Mouse (Mus musculus) lung, postnatal 0 days (tissue): Measurements from ENCODE around the gene Fto. TPM values are rescaled to one million over a fixed set of nuclear protein-coding genes. Genes with fewer than 3 reads are reported as not detected.

ENCODE experiments used
- ATAC-seq: fragments of 200-750 bp; cut with Nextera tagmentation; 2 replicates; pipeline ENCODE4 v1.8.0; 2017; ENCODE audit warnings: moderate library complexity
- DNase-seq: peaks from one replicate; pipeline ENCODE4 v3.0.0-alpha.2; 2016; ENCODE audit warnings: low spot score
- H3K27ac ChIP-seq: fragments of 300-500 bp; sonication (generic); 2 replicates; pipeline ENCODE4 v1.5.1; 2014; ENCODE audit warnings: antibody characterized with exemption, mild to moderate bottlenecking, low read length, mixed read lengths
- H3K27me3 ChIP-seq: fragments of 300-500 bp; sonication (generic); replicated peaks from 2 replicates; pipeline ENCODE4 v1.6.1; 2014; ENCODE audit warnings: low read length, mixed read lengths; ENCODE audit not compliant: insufficient read depth
- H3K36me3 ChIP-seq: fragments of 300-500 bp; sonication (generic); 2 replicates; pipeline ENCODE4 v1.6.1; 2014; ENCODE audit warnings: low read length, mixed read lengths; ENCODE audit not compliant: insufficient read depth
- H3K4me1 ChIP-seq: fragments of 300-500 bp; sonication (generic); 2 replicates; pipeline ENCODE4 v1.6.1; 2014; ENCODE audit warnings: antibody characterized with exemption, low read depth, low read length, mixed read lengths; ENCODE audit not compliant: insufficient read depth
- H3K4me2 ChIP-seq: fragments of 300-500 bp; sonication (generic); replicated peaks from 2 replicates; pipeline ENCODE4 v1.6.1; 2014; ENCODE audit warnings: low read depth, mild to moderate bottlenecking, low read length, moderate library complexity, mixed read lengths
- H3K4me3 ChIP-seq: fragments of 300-500 bp; sonication (generic); 2 replicates; pipeline ENCODE4 v1.5.1; 2014; ENCODE audit warnings: low read depth, low read length
- H3K9ac ChIP-seq: fragments of 300-500 bp; sonication (generic); replicated peaks from 2 replicates; pipeline ENCODE4 v1.6.1; 2014; ENCODE audit warnings: low read depth, mild to moderate bottlenecking
- H3K9me3 ChIP-seq: fragments of 300-500 bp; sonication (generic); 2 replicates; pipeline ENCODE4 v1.6.1; 2016; ENCODE audit warnings: low read length, mixed read lengths
- CTCF ChIP-seq: IDR thresholded peaks from 2 replicates; pipeline ENCODE4 v1.5.1; 2016; ENCODE audit warnings: antibody characterized with exemption, mild to moderate bottlenecking
- EP300 ChIP-seq: IDR thresholded peaks from 2 replicates; pipeline ENCODE4 v1.6.1; 2016; ENCODE audit warnings: antibody characterized with exemption, mild to moderate bottlenecking, control low read depth
- WGBS: fragments of 180-500 bp; shearing (Covaris S2); extraction: QIAGEN DNeasy Blood & Tissue Kit; methylation state at CpG from one replicate; pipeline ENCODE4 v1.1.7; 2014; 5-methylcytosine and 5-hydroxymethylcytosine counted together
- polyA plus RNA-seq: library from polyadenylated mRNA; unstranded; fragments of >200 nt; fragmentation: Nextera tagmentation; extraction: Ambion mirVana; gene quantifications from 2 replicates; pipeline ENCODE4 v1.2.1, GENCODE M21; 2015

Gene Fto
- polyA plus RNA-seq, 1 experiment from 2014 or later, result 29.8 TPM

DNA sequence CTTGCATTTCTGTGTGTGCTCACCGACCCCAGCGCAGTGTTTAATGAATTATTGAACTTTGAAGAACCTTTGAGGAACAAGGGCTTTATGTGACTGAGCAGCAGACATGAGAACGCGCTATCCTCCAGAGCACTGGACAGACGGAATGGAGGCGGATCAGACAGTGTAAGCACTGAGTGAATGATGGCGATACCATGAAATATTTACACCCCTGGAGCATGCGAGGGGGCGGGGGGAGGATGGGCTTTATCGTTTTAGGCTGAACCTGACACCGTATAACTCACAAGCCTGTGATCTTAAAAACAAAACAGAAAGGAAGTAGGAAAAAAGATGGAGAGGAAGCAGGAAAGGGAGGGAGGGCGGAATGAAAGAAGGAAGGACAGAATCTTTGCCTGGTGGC lies 57.6 kb downstream of the Fto start:
- H3K9ac ChIP-seq, result no peak overlapping the region
- H3K36me3 ChIP-seq, result peaks cover 4% of the 10 kb centered on the region; the same call in 1 of the 2 replicates
- H3K9me3 ChIP-seq, result no peaks in the 10 kb centered on the region
- DNase-seq, result no peak
- H3K27ac ChIP-seq, result no peak overlapping the region
- TF ChIP-seq CTCF (no peak), EP300 (no peak)
- peak overlapping the region; percentile 31 for H3K4me2 ChIP-seq
- peak overlapping the region; percentile 21; the same call in 1 of the 2 replicates for H3K4me3 ChIP-seq
- peaks cover 4% of the 10 kb centered on the region; the same call in 1 of the 2 replicates for H3K4me1 ChIP-seq
- WGBS, result 14% methylated on average over 12 of the region's 12 CpGs
- ATAC-seq, result peak; percentile 44
- no peaks in the 10 kb centered on the region for H3K27me3 ChIP-seq

DNA sequence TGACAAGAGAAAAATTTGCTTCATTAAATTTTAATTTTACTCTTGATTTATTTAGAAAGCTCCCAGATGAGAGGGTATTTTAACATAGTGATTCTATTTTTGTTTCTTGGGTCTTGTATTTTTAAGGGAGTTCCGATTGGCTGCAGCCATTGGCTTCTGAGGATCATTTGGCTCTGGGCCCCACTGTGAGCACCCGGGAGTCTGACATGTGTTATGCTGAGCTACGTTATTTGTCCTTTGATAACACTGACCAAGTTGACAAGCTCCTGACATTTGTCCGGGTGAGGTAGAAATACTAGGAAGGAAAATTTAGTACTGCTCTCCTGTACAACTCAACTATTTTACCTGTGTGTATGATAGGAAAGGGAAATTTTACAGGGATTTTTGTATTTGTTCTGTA lies 58.7 kb downstream of the Fto start:
- ATAC-seq (no peak), DNase-seq (no peak)
- H3K4me3 ChIP-seq, result no peak overlapping the region
- peaks cover 4% of the 10 kb centered on the region; the same call in 1 of the 2 replicates for H3K36me3 ChIP-seq
- peaks cover 13% of the 10 kb centered on the region; the same call in 1 of the 2 replicates for H3K4me1 ChIP-seq
- 36% methylated on average over 4 of the region's 4 CpGs for WGBS
- H3K9me3 ChIP-seq, result no peaks in the 10 kb centered on the region
- H3K27me3 ChIP-seq, result no peaks in the 10 kb centered on the region
- H3K27ac ChIP-seq, result no peak overlapping the region
- H3K4me2 ChIP-seq, result no peak overlapping the region
- H3K9ac ChIP-seq, result no peak overlapping the region
- no peak for TF ChIP-seq CTCF
- no peak for TF ChIP-seq EP300

DNA sequence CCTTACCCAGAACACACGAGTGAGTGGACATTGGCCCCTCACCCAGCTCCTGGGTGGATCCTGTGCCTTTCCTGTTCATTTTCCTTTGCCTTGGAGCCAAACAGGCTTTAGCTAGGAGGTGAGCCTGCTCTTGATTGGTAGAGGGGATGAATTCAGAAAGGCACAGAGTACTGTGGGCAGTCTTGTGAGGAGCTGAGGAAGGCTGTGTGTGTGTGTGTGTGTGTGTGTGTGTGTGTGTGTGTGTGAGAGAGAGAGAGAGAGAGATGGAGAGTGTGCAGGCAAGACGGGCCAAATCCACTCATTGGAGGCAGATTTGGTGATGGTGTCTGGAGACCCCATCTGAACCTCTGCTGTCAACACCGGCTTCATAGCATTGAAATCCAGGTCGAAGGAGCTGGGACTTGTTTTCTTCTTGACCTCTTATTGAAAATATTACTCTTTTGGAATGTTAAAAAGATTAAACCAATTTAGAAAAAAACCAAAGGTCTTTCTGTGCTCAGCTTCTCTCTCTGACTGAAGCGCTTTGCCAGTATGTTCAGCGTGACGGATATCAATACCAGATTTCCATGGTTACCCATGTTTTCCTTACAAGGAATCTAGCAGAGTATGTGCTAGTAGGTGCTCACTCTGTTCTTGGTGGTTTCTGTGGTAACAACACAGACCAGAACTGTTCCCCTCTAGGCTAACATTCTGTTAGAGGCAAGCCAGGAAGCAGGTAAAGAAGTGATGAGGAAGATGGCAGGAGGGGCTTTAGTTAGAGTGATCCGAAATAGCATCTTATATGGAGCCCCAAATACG lies 59.7 kb downstream of the Fto start:
- WGBS, result 74% methylated on average over 9 of the region's 9 CpGs
- Histone ChIP-seq H3K27ac (no peak overlapping the region), H3K27me3 (no peaks in the 10 kb centered on the region), H3K4me2 (no peak overlapping the region), H3K9me3 (no peaks in the 10 kb centered on the region), H3K36me3 (peaks cover 4% of the 10 kb centered on the region; the same call in 1 of the 2 replicates), H3K4me3 (no peak overlapping the region), H3K4me1 (peaks cover 17% of the 10 kb centered on the region; the same call in 1 of the 2 replicates), H3K9ac (no peak overlapping the region)
- DNase-seq (no peak), ATAC-seq (no peak)
- TF ChIP-seq CTCF (no peak), EP300 (no peak)

DNA sequence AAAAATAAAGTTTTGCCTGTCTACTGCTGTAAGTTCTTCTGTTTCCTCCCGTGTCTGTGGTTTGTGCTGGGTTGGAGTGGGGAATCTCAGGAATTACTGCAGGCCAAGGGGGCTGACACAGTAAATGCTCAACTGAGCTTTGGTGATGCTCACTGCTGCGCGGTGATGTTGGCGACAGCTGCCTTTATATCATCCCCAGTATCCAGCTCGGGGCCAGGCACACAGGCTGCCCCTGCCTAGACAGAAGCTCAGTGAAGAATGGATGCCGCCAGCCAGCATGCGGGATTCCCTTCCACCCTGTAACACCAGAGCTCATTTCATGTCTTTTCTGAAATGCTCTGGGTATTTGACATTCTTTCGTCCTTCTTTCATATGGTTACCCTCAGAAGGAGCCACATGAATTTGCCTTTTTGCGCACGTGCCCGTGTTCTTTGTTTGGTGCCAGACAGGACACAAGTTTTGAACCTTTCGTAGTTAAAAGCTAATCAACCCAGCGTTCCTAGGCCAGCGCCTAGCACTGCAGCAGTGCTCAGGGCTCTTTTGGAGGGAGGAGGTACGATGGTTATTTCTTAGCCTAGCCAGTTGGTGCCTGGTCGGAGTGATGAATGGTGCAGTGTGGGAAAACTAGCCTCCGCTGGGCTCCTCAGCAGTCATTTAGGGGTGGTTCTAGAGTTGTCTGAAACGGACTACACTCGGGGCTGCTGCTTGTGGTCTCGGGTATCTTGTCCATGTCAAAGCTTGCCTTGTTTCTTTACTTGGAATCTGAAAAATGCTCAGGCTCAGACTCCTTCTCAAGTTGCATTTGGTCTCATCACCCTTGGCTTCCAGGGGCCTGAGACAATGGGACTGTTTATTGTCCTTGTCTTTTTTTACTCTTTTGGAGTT lies 62.0 kb downstream of the Fto start:
- ATAC-seq (no peak), DNase-seq (no peak)
- no peaks in the 10 kb centered on the region for H3K36me3 ChIP-seq
- no peak overlapping the region for H3K4me3 ChIP-seq
- H3K4me2 ChIP-seq, result no peak overlapping the region
- TF ChIP-seq CTCF (no peak), EP300 (no peak)
- no peaks in the 10 kb centered on the region for H3K9me3 ChIP-seq
- WGBS, result 65% methylated on average over 20 of the region's 20 CpGs
- H3K9ac ChIP-seq, result no peak overlapping the region
- no peak overlapping the region for H3K27ac ChIP-seq
- peaks cover 21% of the 10 kb centered on the region; the same call in 1 of the 2 replicates for H3K4me1 ChIP-seq
- H3K27me3 ChIP-seq, result no peaks in the 10 kb centered on the region

DNA sequence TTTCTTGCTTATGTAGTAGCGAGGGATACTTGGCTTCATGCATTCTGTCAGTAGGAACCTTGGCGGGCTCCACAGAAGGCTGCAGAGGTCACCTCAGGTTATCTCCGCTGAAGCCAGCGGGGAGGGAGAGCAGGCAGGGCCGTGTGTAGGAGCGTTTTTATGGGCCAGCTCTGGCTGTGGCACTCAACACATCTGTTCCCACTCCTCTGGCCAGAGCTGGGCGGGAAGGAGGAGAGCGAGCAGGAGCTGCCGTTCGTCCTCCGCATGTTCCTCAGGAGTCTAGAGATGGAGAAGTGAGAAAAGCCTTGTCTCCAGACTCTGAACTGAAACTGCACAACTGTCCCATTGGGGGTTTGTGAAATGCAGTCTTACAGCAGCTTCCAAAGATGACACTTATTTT lies 63.5 kb downstream of the Fto start:
- no peaks in the 10 kb centered on the region for H3K27me3 ChIP-seq
- H3K27ac ChIP-seq, result no peak overlapping the region
- DNase-seq (no peak), ATAC-seq (no peak)
- H3K4me1 ChIP-seq, result peaks cover 21% of the 10 kb centered on the region; the same call in 1 of the 2 replicates
- no peaks in the 10 kb centered on the region for H3K36me3 ChIP-seq
- H3K4me3 ChIP-seq, result no peak overlapping the region
- no peak for TF ChIP-seq CTCF
- no peak for TF ChIP-seq EP300
- H3K9me3 ChIP-seq, result no peaks in the 10 kb centered on the region
- no peak overlapping the region for H3K4me2 ChIP-seq
- WGBS, result 44% methylated on average over 11 of the region's 11 CpGs
- H3K9ac ChIP-seq, result no peak overlapping the region

DNA sequence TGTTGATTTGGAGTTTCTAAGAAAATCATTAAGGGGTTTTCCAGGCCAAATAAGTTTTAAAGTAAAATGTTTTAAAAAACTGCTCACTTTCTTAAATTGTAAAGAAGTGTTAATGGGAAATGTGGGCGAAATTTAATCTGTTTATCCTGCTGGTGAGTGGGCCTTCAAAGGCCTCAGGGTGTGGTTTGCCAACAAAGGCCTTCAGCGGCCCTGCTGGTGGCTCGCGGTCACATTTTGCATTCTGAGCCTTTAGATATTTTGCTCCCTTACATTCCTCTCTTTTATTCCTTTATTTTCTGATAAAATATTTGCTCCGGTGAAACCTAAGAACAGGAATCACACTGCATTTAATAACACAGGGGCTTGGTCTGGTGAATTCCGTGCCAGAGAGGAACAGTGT lies 64.0 kb downstream of the Fto start:
- no peak overlapping the region for H3K4me3 ChIP-seq
- no peak overlapping the region for H3K9ac ChIP-seq
- no peak overlapping the region for H3K4me2 ChIP-seq
- DNase-seq (no peak), ATAC-seq (no peak)
- no peak overlapping the region for H3K27ac ChIP-seq
- 57% methylated on average over 6 of the region's 6 CpGs for WGBS
- H3K27me3 ChIP-seq, result no peaks in the 10 kb centered on the region
- H3K36me3 ChIP-seq, result no peaks in the 10 kb centered on the region
- no peaks in the 10 kb centered on the region for H3K9me3 ChIP-seq
- peaks cover 21% of the 10 kb centered on the region; the same call in 1 of the 2 replicates for H3K4me1 ChIP-seq
- TF ChIP-seq CTCF, result no peak
- TF ChIP-seq EP300, result no peak
